Mouse (Mus musculus) embryo, embryonic 11.5 days (tissue): ENCODE results near the gene Nxpe4.
"Not testable (repeated sequence)": the region's sequence is repeated elsewhere in the genome, so short reads cannot be mapped to it uniquely, and the experiment has no call there.

Source experiments
- DNase-seq: peaks from one replicate; pipeline ENCODE4 v3.0.0-alpha.2; 2012; ENCODE audit warnings: low read depth, low spot score

Nxpe4 gene

DNA sequence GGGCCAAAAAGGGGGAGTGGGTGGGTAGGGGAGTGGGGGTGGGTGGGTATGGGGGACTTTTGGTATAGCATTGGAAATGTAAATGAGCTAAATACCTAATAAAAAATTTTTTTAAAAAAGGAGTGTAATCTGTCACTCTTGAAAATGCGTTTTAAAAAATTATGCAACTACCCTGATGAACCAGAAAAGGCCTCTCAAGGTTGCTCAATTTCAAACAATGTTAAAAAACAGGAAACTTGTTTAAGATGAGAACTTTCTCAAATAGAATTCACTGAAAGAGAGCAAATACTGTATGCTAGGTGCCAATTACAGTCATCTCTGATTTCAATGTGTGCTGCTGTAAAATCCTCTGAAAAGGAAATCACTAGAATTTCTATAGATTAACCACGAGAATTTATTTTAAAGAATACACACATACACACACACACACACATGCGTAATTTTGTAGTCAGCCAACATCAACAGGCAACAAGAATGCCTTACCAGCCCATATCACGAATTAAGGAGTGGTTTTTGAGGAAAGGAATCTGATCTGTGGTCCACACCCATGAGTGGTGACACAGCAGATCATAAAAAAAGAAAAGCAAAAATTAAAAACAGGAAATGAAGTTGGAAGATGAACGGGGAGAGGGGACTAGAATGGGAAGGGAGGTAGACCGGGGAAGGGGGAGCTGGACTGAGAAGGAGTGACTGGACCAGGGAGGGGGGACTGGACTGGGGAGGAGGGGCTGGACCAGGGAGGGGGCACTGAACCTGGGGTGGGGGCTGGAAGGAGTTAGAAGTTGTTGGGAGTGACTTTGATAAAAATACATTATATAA, 248.6 kb downstream of the Nxpe4 start:
- DNase-seq, result no peak

DNA sequence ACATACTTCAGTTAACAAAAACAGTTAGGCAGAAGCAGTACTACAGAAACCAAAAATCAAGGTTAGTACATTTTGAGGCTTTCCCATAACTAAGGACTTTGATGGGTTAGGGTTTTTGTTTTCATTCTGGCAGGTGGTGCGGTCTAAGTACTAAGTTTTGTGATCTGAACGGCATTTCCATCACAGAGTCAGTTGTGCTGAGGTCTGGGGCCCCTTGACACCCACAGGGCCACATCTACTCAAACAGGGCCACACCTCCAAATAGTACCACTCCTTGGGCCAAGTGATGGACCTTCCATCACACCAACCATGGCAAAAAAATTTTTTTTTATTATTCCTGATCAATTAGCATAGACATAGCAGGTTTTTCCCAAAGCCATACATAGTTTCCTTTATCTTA, 251.8 kb downstream of the Nxpe4 start:
- no peak for DNase-seq

DNA sequence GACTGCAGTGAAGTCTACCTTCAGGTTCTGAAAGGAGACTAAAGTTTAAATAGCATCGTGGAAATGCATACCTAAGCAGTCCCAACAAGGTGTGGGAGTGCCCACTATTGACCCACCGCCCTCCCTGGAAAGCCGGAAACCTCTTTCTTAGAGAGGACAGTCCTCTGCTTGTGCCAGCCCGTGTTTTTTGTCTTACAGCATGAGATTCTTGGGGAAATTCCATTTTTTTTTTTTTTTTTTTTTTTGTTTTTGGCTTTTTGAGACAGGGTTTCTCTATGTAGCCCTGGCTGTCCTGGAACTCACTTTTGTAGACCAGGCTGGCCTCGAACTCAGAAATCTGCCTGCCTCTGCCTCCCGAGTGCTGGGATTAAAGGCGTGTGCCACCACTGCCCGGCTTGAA, 255.5 kb downstream of the Nxpe4 start:
- DNase-seq, result not testable (repeated sequence)

DNA sequence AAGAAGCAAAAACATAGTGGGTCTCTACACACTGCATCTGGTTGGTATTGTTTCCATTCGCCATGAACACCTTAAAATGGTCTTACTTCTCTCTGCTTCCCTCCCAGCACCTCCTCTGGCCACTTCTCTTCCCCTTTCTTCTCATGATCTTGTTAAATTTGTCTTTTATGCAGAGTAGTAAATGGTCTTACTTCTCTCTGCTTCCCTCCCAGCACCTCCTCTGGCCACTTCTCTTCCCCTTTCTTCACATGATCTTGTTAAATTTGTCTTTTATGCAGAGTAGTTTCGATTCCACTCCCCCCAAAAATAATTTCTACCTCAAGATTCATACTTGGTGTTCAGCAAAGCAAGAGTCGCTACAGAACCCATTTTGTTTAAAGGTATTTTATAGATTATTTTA, 256.2 kb downstream of the Nxpe4 start:
- no peak for DNase-seq

DNA sequence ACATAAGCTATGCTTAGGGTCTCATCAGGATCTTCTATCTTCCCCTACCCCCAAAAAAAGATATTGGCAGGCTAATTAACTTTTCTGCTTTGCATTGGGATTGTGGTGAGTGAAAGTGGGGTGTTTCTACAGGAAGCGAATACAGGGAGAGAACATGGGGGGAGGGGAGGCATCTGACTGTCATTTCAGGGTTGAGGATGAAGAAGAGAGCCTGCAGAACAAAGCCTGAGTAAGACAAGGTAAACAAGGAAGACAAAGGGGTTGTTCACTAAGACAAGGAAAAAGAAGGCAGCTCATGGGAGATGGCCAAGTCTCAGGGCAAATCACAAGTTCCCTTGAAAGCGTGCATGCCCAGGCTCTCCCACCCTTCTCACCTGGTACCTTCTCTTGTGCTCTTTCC, 256.6 kb downstream of the Nxpe4 start:
- DNase-seq, result no peak

GRCm38 (mm10) chr9:48418829-48419228, 257.0 kb downstream of the Nxpe4 start:
- no peak for DNase-seq

DNA sequence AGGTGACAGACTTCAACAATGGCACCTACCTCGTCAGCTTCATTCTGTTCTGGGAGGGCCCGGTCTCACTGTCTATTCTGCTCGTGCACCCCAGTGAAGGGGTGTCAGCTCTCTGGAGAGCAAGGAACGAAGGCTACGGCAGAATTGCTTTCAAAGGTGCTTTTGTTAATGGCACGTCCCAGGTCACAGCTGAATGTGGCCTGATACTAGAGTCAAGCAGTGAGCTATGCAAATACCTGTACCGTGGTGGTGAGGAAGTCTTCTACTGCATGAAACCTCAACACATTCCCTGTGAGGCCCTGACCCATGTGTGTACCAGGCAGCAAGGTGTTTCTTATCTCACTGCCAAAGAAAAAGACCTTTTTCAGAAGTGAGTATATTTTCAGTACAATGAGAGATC, 258.6 kb downstream of the Nxpe4 start:
- DNase-seq, result no peak

DNA sequence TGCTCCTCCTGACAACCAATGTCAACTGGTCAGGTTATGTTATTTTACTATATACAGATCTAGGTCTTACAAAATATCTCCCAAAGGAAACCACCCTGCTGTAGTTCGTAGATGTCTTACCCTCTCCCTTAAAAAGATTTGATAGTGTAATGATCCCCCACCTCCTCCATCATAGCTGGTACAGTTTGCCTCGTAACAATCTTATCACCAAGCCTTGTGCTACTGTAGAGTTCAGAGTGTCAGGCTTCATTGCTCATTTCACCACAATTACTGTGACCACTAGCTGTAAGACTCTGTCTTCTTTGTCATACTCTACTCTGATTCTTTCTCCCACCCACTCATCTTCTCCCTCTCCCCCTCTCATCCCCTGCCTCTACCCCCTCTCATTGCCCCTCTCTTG, 259.2 kb downstream of the Nxpe4 start:
- DNase-seq, result no peak

GRCm38 (mm10) chr9:48421561-48421960, 259.7 kb downstream of the Nxpe4 start:
- no peak for DNase-seq

DNA sequence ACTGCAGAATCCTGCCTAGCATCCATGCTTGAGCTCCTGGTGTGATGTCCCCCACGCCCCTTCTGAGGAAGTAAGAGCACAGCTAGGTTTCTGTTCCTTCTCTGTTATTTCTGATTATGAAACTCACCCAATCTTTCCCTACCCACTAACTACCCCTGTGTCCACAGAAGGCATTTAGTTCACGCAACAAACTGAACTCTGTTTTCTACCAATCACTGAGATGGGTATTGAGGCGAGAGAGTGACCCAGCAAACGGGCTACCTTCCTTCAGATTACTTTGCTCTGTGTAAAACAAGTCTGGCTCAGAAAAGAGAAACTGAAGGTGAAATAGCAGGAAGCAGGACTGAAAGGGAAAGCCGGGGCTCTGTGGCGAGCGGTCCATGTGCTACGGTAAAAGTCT, 260.6 kb downstream of the Nxpe4 start:
- no peak for DNase-seq

DNA sequence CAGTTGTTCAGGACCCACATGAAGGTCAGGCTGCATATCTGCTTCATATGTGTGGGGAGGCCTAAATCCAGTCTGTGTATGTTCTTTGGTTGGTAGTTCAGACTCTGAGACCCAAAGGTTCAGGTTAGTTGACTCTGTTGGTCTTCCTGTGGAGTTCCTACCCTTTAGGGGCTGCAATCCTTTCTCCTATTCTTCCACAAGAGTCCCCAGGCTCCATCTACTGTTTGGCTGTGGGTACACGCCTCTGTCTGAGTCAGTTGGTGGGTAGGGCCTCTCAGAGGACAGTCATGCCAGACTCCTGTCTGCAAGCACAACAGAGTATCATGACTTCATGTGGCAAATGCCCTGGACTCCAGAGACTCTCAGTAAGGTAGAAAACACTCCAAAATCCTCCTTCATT, 261.4 kb downstream of the Nxpe4 start:
- DNase-seq, result no peak

- DNase-seq, result no peak
Observed at GRCm38 (mm10) chr9:48427176-48427575, 265.4 kb downstream of the Nxpe4 start.

- DNase-seq, result no peak
Observed at GRCm38 (mm10) chr9:48432449-48432848, 270.6 kb downstream of the Nxpe4 start.

- DNase-seq, result no peak
Observed at GRCm38 (mm10) chr9:48443873-48444272, 282.1 kb downstream of the Nxpe4 start.

GRCm38 (mm10) chr9:48444821-48445220, 283.0 kb downstream of the Nxpe4 start:
- DNase-seq, result no peak

GRCm38 (mm10) chr9:48447783-48448209, 286.0 kb downstream of the Nxpe4 start:
- peak; percentile 11 for DNase-seq
